Mouse (Mus musculus) B cell, adult 67 days (primary cell): ENCODE results near the gene Gng7. TPM values are rescaled to one million over a fixed set of nuclear protein-coding genes. Genes with fewer than 3 reads are reported as not detected.

Experiments
- total RNA-seq, 2 experiments: library from RNA; stranded (reverse); gene quantifications; 4 replicates each; pipeline ENCODE4 v1.2.4; 2023

Gene Gng7
- total RNA-seq: under 1 TPM; 0.21 to 0.41 TPM

DNA sequence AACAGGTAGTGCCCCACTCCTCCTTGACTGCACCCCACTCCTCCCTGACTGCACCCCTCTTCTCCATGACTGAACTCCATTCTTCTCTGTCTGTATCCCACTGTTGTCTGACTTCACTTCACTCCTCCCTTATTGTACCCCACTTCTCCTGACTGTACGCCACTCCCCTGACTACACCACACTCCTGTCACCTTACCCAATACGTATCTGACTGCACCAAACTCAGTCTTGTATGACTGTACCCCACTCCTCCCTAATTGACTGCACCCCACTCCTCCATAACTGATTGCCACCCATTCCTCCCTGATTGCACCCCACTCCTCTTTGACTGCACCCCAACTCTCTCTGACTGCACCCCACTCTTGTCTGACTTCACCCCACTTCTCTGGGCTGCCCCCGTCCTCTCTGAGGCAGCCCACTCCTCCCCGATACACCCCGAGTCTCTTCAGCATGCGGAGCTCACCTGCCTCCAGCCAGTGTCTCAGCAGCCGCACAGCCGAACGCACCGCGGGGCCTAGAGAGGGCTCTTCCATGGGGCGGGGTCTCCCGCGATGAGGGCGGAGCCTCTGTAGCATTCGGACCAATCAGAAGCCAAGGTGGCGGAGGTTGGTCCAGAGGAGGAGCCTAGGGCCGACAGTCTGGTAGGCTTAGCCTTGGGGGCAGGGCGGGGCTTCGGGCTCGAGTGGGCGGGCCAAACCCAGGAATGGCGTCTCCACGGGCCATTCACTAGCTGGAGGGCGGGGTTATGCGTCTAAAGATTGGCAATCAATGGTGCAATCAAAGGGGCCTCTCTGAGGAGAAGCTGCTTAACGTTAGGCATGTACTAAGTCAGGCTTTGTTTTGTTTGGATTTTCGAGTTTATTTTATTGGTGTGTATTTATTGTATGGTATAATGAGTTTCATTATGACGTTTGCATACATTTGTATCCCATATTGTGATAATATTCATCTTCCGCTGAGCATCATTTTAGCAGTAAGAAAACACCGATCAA lies at the start of gene Gng7:
Gng7 (minus strand) TSS at position 553 of the 992 bp plus-strand sequence.

DNA sequence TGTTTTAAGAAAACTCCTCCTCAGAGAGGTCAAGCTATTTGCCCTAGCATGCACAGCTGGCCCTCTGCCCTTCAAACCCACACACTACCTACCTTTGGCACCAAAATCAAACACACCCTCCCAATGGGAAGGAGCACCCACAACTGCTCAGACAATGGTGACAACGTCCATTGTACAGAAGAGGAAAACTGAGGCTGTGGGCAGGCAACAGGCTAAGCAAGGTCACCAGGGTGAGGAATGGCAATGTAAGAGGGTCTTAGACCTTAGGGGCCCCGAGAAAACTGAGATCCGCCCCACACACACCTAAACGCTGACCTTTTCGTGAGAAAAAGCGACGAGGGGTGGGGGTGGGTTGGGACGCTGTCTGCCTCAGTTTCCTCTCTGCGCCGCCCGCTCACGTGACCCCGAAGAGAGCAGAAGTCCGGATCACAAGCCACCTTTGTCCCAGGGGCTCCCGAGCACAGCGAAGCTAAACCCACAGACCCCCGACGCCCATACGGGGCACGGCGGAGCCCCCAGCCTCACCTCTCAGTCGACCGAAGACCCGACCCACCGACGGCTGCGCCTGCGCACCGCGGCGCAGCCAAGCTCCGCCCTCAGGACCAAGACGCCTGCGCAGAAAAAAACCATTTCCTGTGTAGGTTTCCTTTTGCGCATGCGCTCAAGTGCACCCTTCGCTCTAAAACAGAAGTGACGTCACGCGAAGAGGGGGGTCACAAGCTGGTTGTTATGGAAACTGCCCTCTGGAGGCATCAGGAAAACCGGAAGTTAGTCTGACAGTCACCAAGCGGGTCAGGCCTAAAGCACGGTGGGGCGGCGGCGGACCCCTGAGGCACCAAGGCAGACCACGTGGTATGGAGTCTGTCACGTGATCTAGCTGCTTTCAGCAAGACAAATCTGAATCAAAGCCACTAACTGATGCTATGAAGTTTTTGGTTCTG lies 45.1 kb upstream of the Gng7 start, which contains the start of gene Sgta:
Sgta (minus strand) TSS at position 579 of the 941 bp plus-strand sequence.

DNA sequence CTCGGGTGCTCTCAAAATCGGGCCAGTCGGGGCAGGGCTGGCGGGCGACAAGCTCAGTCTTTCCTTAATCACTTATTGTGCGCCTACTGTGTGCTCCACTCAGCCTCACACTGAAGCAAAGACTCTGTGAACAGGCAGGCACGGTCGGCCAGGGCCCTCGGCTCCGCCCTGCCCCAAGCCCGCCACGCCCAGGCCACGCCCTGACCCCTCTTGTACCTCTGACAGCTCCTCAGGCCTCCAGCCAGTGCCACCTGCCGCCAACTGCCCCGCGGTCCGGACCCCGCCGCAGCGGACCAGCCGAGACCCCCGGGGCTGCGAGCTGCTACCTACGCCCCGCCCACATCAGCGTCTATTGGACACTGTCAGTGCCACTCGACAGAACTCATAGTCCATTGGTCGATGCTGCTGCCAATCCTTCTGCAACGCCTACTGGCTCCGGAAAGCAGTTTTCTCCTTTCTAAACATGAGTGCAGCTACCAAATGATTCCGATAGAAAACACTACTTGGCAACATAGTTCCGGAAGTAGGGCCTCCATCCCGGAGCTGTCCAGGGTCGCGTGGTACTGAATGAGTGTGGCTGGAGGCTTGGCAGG lies 22.3 kb upstream of the Gng7 start, which contains the start of gene Slc39a3:
Slc39a3 (minus strand) TSS at position 439 of the 593 bp plus-strand sequence.

DNA sequence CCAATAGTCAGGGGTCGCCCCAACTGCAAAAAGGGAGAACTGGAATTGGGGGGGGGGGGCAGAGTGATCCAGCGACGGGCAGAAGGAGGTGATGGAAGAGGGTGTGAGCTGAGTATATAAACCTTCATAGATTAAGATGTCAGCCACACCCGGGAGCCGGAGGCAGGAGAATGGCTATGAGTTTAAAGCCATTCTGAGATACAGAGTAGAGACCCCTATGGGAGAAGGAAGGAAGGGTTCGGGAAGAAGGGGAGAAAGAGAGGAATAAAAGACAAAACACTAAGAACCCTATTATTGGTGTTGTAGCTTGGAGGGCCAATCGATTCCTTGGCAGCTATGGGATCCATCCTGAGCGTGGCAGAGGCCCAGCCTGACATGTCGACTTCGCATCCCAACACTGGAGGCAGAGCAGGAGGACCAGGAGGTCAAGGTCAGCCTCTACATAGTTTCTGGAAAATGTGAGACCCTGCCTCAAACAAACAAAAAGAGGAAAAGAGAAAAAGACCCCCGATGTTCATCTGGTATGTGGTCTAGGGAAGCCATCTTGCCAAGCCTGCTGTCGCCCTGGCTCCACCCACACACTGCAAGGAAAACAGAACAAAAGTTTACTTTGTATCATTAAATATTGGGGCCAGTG lies 11.0 kb upstream of the Gng7 start, which contains the start of gene Diras1:
Diras1 (minus strand) TSS at position 24 of the 637 bp plus-strand sequence.

DNA sequence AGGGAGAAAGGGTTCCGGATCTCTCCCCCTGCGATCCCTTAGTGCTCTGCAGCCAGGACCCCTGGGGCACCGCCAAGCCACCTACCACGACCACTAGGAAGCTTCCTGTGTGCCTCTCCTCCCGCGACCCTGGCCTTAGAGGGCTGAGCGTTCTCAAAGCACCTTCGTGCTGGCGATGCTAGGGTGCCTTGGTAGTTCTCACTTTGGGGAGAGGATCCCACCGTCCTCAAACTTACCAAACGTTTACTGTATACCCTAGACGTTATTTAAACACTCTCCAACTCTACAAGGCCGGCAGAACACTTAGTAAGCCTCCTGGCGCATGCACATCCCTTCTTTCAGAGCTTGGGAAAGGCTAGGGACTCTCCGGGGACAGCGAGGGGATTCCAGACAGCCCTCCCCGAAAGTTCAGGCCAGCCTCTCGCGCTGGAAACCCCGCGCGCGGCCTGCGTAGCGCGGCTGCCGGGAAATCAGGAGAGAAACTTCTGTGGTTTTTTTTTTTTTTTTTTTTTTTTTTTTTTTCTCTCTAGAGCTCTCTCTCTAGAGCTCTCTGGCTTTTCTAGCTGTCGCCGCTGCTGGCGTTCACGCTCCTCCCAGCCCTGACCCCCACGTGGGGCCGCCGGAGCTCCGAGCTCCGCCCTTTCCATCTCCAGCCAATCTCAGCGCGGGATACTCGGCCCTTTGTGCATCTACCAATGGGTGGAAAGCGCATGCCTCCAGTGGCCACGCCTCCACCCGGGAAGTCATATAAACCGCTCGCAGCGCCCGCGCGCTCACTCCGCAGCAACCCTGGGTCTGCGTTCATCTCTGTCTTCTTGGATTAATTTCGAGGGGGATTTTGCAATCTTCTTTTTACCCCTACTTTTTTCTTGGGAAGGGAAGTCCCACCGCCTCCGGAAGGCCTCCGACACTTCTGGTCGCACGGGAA lies 85.2 kb downstream of the Gng7 start, which contains the start of gene Gadd45b:
Gadd45b (plus strand) TSS at position 775 of the 928 bp plus-strand sequence.

DNA sequence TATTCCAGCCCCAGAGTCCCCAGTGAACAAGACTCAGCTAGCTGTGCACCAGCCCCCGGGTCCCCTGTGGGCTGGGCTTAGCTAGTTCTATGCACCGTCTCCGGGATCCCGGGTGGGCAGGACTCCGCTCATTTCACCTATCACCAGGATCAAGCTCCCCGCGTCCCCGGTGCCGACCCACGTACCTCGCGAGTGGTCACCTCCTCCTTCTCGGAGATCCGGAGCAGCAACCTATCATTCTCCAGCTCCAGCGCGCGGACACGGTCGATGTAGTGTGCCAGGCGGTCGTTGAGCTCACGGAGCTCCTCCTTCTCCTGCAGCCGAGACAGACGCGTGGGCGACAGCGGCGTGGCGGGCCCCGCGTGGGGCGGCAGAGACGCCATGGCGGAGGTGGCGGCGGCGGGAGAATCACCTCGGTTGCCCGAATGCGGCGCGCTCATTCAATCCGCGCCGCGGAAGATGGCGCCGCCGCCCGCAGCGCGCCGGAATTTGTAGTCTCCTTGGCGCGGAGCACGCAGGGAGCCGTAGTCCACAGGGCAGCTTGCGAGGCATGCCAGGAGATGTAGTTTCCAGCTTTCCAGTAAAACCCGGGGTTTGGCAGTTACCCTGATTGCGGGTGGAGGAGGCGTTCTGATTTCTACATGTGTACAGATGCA lies 96.8 kb downstream of the Gng7 start, which contains the start of gene Lmnb2:
Lmnb2 (minus strand) TSS at position 467 of the 656 bp plus-strand sequence.

DNA sequence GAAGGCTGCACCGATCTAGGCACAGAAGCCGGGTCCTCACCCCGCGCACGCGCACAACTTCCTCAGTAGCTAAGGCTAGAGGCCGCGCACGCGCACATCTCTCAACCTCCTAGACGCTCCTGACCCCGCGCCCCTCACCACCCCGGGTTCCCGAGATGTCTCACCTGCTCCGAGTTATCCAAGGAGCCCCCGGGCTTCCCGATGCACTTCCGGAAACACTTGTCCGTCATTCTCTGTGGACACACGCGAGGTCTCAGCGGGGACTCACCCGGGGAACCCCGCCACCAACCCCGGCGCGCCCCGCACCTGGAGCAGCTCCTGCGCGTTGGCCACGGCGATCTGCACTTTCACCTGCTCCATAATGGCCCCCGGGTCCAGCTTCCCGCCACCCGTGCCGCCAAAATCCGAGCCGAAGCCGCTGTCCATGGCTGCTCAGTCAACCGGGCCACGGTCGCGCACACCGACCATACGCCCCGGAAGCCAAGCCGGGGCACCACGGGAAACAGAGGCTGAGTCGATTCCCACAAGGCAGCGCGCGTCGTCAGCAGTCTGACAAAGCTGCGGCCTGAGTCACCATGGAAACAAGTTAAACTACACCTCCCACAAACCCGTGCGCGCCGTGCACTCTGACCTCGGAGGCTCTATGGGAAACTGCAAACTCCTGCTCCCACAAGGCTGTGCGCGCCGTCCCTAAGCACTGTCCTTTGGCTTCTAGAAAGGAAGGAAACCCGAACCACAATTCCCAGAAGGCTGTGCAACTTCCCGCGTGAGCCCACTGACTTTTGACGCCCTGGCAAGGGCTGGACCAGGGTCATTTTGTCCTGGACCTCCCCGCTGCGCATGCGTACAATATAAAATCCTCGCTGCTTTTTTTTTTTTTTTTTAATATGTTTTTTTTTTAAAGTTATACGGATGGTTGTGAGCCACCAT lies 114.2 kb downstream of the Gng7 start, which contains the start of gene Timm13:
Timm13 (minus strand) TSS at position 652 of the 930 bp plus-strand sequence.

Other genes starting within 250 kb of the Gng7 start
- 10 to 100 TPM; 69.1 to 83.5 TPM for gene Sf3a2, start 216.7 kb downstream of the Gng7 start, total RNA-seq
- 100 to 1,000 TPM; 151 to 152 TPM for gene Plekhj1, start 216.3 kb downstream of the Gng7 start, total RNA-seq
- gene Amh, start 209.7 kb downstream of the Gng7 start, total RNA-seq: 1 to 10 TPM; 1.2 to 2.7 TPM
- gene Jsrp1, start 201.4 kb downstream of the Gng7 start, total RNA-seq: not detected
- 100 to 1,000 TPM; 496 to 510 TPM for gene Oaz1, start 188.3 kb downstream of the Gng7 start, total RNA-seq
- not detected for gene Lingo3, start 170.9 kb downstream of the Gng7 start, total RNA-seq
- gene Lsm7, start 159.7 kb downstream of the Gng7 start, total RNA-seq: 10 to 100 TPM; 31.9 to 37.1 TPM
- 10 to 100 TPM; 33.2 to 34.7 TPM for gene Sppl2b, start 159.7 kb downstream of the Gng7 start, total RNA-seq
- gene Tmprss9, start 143.1 kb downstream of the Gng7 start, total RNA-seq: not detected
- 10 to 100 TPM; 57.8 to 77.8 TPM for gene Timm13, start 114.0 kb downstream of the Gng7 start, total RNA-seq
- gene Lmnb2, start 96.7 kb downstream of the Gng7 start, total RNA-seq: 10 to 100 TPM; 14.6 to 16.0 TPM
- gene Gadd45b, start 84.9 kb downstream of the Gng7 start, total RNA-seq: 10 to 100 TPM; 32.5 to 39.0 TPM
- gene Diras1, start 10.7 kb upstream of the Gng7 start, total RNA-seq: not detected
- gene Slc39a3, start 22.5 kb upstream of the Gng7 start, total RNA-seq: 10 to 100 TPM; 15.6 to 18.9 TPM
- gene Sgta, start 45.2 kb upstream of the Gng7 start, total RNA-seq: 10 to 100 TPM; 57.0 to 65.1 TPM
- 10 to 100 TPM; 11.9 to 15.9 TPM for gene Thop1, start 55.1 kb upstream of the Gng7 start, total RNA-seq
- gene Creb3l3, start 83.9 kb upstream of the Gng7 start, total RNA-seq: not detected
- 100 to 1,000 TPM; 159 to 177 TPM for gene Map2k2, start 91.0 kb upstream of the Gng7 start, total RNA-seq
- gene Zbtb7a, start 120.3 kb upstream of the Gng7 start, total RNA-seq: 100 to 1,000 TPM in 1 of 2 experiments, 10 to 100 TPM in 1; 97.7 to 106 TPM
- 10 to 100 TPM; 70.9 to 76.2 TPM for gene Pias4, start 153.0 kb upstream of the Gng7 start, total RNA-seq
- 1,000 to 10,000 TPM; 1,844 to 1,917 TPM for gene Eef2, start 161.7 kb upstream of the Gng7 start, total RNA-seq
- 10 to 100 TPM; 79.5 to 87.1 TPM for gene Dapk3, start 168.1 kb upstream of the Gng7 start, total RNA-seq
- gene 4930442H23Rik, start 168.9 kb upstream of the Gng7 start, total RNA-seq: not detected
- not detected for gene Nmrk2, start 187.1 kb upstream of the Gng7 start, total RNA-seq
- not detected for gene Atcay, start 215.9 kb upstream of the Gng7 start, total RNA-seq
- 1 to 10 TPM; 3.4 to 4.6 TPM for gene Zfr2, start 218.2 kb upstream of the Gng7 start, total RNA-seq
- 10 to 100 TPM; 24.5 to 29.5 TPM for gene Matk, start 238.0 kb upstream of the Gng7 start, total RNA-seq